Mouse (Mus musculus) frontal cortex, postnatal 25 days (tissue): Measurements from ENCODE around the gene Sertad1.

Source experiments
- DNase-seq, 2 experiments: peaks; one replicate each; pipeline ENCODE4 v3.0.0; 2022; ENCODE audit warnings: low spot score in 2 of 2

Sertad1 gene

GRCm38 (mm10) chr7:27499036-27499435 lies 12.3 kb downstream of the Sertad1 start, which contains the start of gene Prx:
Gene Prx, plus strand, starts transcription at chr7:27499324.
- DNase-seq, result no peak

- DNase-seq, result no peak
Observed at GRCm38 (mm10) chr7:27501620-27502019, 14.9 kb downstream of the Sertad1 start.

DNA sequence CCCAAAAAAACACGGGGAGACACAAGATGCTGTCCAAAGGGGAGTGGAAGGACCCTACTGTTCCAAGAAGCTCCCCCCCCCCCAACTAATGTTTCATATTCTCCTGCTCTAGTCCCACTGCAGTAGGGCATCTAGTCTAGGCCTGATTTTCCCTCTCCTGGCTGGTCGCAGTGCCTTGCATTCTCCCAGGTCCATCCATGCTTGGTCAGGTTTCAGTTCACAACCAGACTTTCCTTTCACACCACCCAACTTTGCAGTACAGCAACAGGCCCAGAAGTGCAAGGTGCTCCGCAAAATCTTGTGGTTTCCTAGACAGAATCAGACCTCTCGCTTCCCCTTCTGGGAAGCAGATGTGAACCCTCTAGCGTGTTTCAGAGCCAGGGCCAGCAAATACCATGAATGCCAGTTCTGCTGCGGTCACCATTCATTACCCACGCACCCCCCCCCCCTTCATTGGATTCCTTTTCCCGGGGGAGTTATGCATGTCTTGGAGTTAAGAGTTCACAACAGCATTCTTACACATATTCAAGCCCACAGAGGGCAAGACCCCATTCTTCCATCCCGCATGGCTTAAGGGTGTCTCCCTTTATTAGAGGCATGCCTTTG lies 20.2 kb downstream of the Sertad1 start:
- no peak for DNase-seq

DNA sequence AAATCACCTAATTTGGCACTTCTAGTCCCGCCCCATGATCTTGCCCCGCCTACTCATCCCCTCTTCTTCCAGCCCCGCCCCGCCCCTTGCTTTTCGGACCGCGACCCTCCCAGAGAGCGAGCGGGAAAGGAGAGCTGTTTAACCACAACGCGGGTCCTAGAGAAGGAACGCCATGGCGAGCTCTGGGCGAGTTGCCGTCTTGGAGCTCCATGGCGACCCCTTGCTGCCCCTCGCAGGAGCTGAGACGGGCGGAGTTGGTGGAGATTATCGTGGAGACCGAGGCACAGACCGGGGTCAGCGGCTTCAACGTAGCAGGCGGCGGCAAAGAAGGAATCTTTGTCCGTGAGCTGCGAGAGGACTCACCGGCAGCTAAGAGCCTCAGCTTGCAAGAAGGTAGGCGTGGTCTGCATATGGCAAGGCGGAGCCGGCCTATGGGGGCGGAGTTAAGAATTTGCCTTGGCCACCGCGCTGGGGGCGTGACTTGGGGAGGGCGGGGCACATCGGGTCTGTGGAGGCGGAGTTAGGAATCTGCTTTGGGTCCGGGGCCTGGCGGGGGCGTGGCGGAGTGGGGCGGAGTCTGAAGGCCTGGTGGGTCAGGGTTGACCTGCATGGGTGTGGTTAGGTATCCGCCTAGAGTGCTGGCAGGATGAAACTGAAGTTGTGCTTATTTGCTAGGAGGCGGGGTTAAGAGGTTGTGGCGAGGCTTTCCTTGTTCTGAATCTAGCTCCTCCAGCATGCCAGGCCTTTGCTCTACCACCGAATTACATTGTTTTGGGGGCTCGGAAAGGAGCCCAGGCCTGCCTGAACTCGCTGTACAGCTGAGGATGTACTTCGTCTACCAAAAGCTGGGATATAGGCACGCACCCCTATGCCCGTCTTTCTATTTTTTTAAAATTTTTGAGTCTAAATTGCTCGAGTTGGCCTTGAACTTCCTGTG lies 21.3 kb downstream of the Sertad1 start:
- peak; percentile 77 to 82 for DNase-seq

- DNase-seq, result no peak
Observed at GRCm38 (mm10) chr7:27508648-27509005, 21.9 kb downstream of the Sertad1 start.

GRCm38 (mm10) chr7:27510809-27511208 lies 24.1 kb downstream of the Sertad1 start:
- no peak for DNase-seq

DNA sequence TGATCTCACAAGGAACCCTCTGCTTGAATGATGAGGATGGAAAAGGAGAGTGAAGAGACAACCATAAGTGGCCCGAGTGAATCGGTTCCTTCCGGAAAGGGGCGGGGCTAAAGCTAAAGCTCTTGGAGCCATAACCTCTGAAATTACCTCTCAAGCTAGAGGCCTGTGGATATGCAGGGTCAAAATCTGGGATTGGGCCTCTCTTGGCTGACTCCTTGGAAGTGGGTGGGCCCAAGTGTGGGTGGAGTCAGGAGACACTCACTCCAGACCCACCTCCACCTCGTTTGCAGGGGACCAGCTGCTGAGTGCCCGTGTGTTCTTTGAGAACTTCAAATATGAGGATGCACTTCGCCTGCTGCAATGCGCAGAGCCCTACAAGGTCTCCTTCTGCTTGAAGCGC lies 28.3 kb downstream of the Sertad1 start:
- no peak for DNase-seq

- no peak for DNase-seq
Observed at GRCm38 (mm10) chr7:27518314-27518713, 31.6 kb downstream of the Sertad1 start.

DNA sequence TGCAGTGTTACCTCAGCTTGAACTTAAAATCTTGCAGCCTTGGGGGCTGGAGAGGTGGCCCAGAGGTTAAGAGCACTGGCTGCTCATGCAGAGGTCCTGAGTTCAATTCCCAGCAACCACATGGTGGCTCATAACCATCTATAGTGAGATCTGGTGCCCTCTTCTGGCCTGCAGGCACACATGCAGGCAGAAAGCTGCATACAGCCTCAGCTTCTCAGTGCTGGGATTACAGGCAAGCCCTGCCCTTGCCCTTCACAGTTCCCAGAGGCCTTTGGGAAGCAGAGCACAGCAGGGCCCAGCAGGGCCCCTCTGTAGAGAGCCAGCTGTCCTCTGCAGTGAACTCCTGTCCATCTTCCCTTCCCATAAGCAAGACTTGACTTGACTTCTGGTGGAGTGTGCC lies 33.4 kb downstream of the Sertad1 start:
- no peak for DNase-seq

GRCm38 (mm10) chr7:27520599-27520998 lies 33.9 kb downstream of the Sertad1 start:
- DNase-seq, result no peak

DNA sequence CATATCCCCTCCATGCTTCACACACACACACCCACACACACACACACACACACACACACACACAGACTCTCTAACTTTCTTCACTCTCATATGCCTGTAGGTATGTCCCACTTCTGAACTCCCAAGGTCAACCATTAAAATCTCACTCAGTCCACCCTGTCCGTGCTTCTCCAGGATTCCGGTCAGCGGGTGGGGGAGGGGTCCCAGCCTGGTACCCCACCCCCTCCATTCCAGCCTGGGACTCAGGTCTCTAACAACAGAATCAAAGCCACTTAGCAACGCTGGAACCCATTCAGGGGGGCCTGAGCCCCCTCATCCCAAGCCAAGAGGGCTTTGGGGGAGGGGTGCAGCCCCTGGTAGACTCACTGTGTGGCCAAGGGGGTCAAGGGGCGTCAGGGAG lies 36.3 kb downstream of the Sertad1 start, which contains the start of gene Hipk4:
Hipk4 (plus strand) TSS at position 301 of the 400 bp plus-strand sequence.
- DNase-seq, result no peak

GRCm38 (mm10) chr7:27523805-27524204 lies 37.1 kb downstream of the Sertad1 start:
- no peak for DNase-seq

DNA sequence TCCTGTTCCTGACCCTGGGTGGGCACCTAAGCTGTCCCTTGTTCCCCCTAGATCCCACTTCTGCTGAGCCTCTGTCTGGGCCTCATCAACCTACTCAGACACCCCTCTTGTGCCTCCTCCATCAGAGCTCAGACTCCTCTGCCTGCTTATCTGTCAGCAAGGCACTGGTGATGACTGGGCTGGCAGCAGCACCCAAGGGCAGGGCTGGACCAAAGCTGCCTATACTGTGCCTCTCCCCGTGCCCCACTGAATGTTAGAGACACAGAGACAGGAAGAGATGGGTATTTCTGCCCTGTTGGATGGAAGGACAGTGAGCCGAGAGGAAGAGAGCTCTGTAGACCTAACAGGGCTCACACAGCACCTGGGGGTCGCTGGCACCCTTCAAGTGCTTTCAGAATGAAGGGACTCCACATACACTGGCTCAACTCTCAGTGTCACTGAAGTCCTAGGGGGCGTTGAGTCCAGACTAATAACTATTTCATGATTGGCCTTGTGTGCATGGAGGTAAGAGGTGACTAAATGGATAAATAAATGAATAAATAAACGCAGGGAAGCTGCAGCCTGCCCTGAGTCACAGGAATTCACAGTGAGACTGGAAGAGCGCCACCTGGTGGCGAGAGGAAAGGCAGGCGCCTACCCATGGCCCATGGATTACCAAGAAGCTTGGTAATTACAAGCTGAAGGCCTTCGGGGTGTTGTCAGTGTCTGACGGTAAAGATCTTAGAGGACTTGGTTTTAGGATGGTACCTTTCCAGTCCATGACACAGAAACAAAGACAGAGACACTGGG lies 39.5 kb downstream of the Sertad1 start:
- DNase-seq, result peak; percentile 60 to 75

- DNase-seq, result no peak
Observed at GRCm38 (mm10) chr7:27529070-27529469, 42.4 kb downstream of the Sertad1 start.

- DNase-seq, result no peak
Observed at GRCm38 (mm10) chr7:27530937-27531336, 44.2 kb downstream of the Sertad1 start.

DNA sequence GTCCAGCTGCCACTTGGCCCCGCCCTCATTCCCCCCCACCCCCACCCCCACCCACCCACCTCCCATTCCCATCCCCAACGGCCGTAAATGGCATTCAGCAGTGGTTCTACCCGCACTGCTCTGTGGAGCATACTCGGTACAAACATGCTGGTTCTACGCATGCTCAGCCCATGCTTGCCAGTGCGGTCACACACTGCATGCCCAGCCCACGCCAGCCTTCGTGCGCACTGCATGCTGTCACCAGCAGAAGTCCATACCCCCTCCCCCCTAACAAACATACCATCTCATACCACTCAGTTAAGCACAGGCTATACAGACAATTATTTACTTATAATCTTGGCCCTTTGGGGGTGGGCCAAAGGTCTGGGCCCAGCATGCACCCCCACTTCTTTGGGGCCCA lies 45.0 kb downstream of the Sertad1 start:
- no peak for DNase-seq

DNA sequence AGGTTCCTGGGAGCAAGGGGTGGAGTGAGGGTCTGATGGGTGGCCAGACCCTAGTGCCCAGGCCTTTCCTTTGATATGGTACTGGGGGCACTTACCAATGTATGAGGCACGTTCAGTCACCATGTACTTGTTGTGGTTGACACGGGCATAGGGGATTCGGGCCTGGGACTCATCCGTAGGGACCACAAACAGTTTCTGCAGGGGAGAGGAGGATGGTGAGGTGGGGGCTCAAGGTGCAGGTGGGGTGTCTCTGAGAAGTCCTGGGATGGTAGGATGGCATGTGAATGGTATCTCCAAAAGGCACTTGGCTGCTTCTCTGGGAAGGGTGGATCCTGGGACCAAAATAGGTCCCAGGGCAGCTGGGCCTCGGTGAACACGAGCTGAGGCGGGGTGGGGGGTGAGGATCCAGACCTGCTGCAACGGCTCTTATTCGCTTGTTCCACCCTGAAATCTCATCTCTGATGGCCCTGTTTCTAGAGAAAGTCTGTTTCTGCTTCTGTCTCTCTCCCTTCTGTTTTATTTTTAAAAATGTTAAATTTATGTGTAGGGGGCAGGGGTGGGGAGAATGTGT lies 45.9 kb downstream of the Sertad1 start:
- DNase-seq, result no peak

- DNase-seq, result no peak
Observed at GRCm38 (mm10) chr7:27535386-27535785, 48.7 kb downstream of the Sertad1 start.

- no peak for DNase-seq
Observed at GRCm38 (mm10) chr7:27536618-27537017, 49.9 kb downstream of the Sertad1 start.

GRCm38 (mm10) chr7:27537998-27538397 lies 51.3 kb downstream of the Sertad1 start:
- DNase-seq, result no peak

DNA sequence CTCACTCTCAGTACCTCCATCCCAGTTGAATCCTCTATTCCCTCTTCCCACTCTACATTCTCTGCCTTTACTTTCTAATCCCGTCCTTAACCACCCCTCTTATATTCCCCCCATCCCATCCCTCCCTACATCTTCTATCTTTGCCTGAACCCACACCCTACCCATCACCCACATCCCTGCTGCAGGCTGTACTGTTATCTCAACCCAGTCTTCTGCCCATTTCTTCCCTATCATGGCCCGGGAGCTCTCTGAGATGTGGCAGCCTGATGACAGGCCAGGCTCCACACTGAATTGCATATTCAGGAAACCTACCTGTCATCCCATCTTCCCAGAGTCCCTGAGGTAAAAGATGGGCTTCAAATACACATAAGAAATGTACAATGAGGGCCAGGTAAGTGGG lies 52.1 kb downstream of the Sertad1 start:
- no peak for DNase-seq
